In the genomic region with DNA sequence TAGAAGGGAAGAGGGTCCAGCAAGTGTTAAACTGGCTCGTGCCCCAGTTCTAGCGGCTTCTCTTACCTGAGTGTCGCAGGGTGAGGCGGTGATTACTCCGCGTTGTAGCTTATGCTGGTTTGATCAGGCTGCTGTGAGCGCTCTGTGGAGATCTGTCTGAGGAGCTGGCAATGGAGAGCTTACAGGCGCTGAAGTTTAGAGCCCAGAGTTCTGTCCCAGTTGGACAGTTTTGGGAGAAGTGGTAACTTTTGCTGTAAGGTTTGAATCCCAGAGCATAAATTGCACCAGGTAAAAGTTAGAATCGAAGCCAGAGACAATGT, we compare ENCODE assay signal across 1 mouse cellular context.
TF ChIP-seq lines count a peak whose summit lies in the region.

No protein-coding gene starts in this region.

TF ChIP-seq in MEL, 35 proteins besides CTCF, POLR2A, EP300 and RAD21 (continued from another document):
- TF ChIP-seq MEF2A (IDR thresholded peaks at IDR 0.05; ENCODE audit: extremely low read depth, insufficient replicate concordance, low read depth, low read length, poor library complexity, severe bottlenecking): no peak
- TF ChIP-seq MAZ (IDR thresholded peaks at IDR 0.05; ENCODE audit: low read depth, low read length): no peak
- TF ChIP-seq ELF1 (IDR thresholded peaks at IDR 0.05; ENCODE audit: low read depth, low read length): no peak
